Mouse (Mus musculus): ENCODE results near the gene Gm10188. TPM values are rescaled to one million over a fixed set of nuclear protein-coding genes. Genes with fewer than 3 reads are reported as not detected.

Gm10188 gene
- polyA plus RNA-seq, 1 experiment from 2014 or later = not detected

DNA sequence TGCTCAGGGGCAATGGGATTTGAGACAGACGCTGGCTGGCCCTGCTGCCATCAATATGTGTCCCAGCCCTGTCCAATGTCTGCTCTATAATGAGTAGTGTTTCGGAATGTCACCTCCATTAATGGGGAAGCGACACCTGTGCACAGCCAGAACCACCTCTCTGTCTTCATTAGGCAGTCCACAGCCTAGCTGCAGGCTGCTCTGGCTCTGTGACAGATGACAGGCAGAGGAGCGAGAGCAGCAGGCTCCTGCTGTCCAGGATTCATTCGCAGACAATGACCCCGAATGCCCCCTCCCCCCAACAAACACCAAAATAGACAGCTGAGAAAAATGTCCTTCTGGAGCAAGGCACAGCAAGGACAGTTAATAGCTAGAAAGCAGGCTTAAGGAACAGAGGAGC is 16.5 kb downstream of the Gm10188 start:
- Histone ChIP-seq H3K27me3 (ENCODE audit: control insufficient read depth, insufficient read depth, low read length) (peaks cover 11% of the 10 kb centered on the region), H3K4me3 (ENCODE audit: low read depth, low read length) (no peak overlapping the region)
- WGBS (ENCODE audit: insufficient replicate concordance) = 47% methylated on average over 6 of the region's 6 CpGs

DNA sequence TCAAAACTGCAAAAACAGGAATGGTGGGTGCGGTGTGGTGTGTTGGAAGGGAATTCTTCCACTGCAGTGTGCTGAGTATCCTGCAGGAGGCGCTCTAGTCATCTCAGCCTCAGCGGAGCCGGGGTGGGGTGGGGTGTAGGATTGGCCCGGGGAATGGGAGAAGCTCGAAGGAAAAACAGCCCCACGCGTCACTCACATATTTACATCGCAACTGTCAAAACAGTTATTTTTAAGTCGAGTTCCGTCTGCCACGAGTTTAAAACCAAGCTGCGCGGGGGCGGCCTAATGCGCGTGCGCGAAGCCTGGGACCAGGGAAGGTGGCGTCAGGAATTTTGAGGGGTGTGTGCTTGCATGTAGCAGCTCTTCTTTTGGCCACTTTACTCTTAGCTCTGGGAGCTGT is 17.3 kb downstream of the Gm10188 start:
- Histone ChIP-seq H3K36me3 (ENCODE audit: control insufficient read depth, insufficient read depth, low read length) (no peaks in the 10 kb centered on the region), H3K4me1 (ENCODE audit: control insufficient read depth, insufficient read depth, low read length) (peaks cover 21% of the 10 kb centered on the region), H3K27ac (ENCODE audit: low read depth, low read length) (no peak overlapping the region), H3K4me2 (peak overlapping the region; percentile 58), H3K27me3 (ENCODE audit: control insufficient read depth, insufficient read depth, low read length) (peaks cover 11% of the 10 kb centered on the region), H3K9me3 (replicated peaks; ENCODE audit: control insufficient read depth, low read length) (no peaks in the 10 kb centered on the region), H3K4me3 (ENCODE audit: low read depth, low read length) (peak overlapping the region; percentile 28), H3K9ac (ENCODE audit: low read depth, low read length) (0 out of 2 replicates have a peak overlapping the region, but pooled peaks have one; percentile 34)
- ATAC-seq (replicated peaks; ENCODE audit: insufficient number of reproducible peaks, low FRiP score, low TSS enrichment) = no peak
- WGBS (ENCODE audit: insufficient replicate concordance) = 5% methylated on average over 20 of the region's 20 CpGs

More for the DNA sequence above, 16.5 kb downstream of the Gm10188 start:
- ATAC-seq (replicated peaks; ENCODE audit: insufficient number of reproducible peaks, low FRiP score, low TSS enrichment) = no peak
- H3K36me3 ChIP-seq (ENCODE audit: control insufficient read depth, insufficient read depth, low read length) = no peaks in the 10 kb centered on the region
- H3K9ac ChIP-seq (ENCODE audit: low read depth, low read length) = no peak overlapping the region
- H3K27ac ChIP-seq (ENCODE audit: low read depth, low read length) = no peak overlapping the region
- no peak overlapping the region for H3K4me2 ChIP-seq
- peaks cover 16% of the 10 kb centered on the region for H3K4me1 ChIP-seq (ENCODE audit: control insufficient read depth, insufficient read depth, low read length)
- no peaks in the 10 kb centered on the region for H3K9me3 ChIP-seq (replicated peaks; ENCODE audit: control insufficient read depth, low read length)

DNA sequence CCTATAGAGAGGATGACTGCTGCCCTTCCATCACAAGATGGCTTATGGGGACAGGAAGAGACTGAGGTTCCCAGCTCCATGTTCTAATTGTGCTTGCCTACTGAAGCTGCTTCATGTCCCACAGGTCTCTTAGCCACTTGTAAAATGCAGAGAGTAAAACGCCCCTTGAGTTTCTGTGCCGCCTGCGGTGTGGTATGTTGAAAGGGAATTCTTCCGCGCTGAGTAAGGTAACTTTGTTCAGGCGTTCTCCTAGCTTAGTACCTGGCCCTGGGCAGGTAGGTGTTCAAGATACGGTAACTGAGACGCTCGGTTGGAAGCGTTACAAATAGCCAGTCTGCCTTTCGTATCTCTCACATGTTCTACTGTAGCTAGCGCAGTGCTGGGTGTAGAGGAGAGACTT is 17.9 kb downstream of the Gm10188 start:
- 40% methylated on average over 12 of the region's 12 CpGs for WGBS (ENCODE audit: insufficient replicate concordance)
- peaks cover 11% of the 10 kb centered on the region for H3K27me3 ChIP-seq (ENCODE audit: control insufficient read depth, insufficient read depth, low read length)
- H3K4me3 ChIP-seq (ENCODE audit: low read depth, low read length) = no peak overlapping the region
- H3K9me3 ChIP-seq (replicated peaks; ENCODE audit: control insufficient read depth, low read length) = no peaks in the 10 kb centered on the region
- peaks cover 24% of the 10 kb centered on the region for H3K4me1 ChIP-seq (ENCODE audit: control insufficient read depth, insufficient read depth, low read length)
- peak overlapping the region; percentile 58 for H3K4me2 ChIP-seq
- H3K36me3 ChIP-seq (ENCODE audit: control insufficient read depth, insufficient read depth, low read length) = no peaks in the 10 kb centered on the region
- H3K9ac ChIP-seq (ENCODE audit: low read depth, low read length) = no peak overlapping the region
- no peak overlapping the region for H3K27ac ChIP-seq (ENCODE audit: low read depth, low read length)
- no peak for ATAC-seq (replicated peaks; ENCODE audit: insufficient number of reproducible peaks, low FRiP score, low TSS enrichment)

DNA sequence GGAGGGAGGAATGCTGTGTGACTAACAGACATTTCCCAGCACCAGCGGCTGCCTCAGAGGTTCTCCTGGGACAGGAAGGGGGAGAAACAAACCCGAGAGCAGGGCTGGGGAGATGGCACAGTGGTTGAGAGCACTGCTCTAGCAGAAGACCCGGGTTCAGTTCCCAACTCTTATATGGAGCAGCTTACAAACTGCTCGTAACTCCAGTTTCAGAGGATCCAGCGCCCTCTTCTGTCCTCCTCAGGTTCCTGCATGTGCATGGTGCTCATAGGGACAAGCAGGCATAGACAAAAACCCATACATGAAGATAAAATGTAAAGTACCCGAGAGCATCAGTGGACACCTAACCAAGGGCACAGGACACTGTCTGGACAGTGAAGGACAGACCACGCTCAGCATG is 18.6 kb downstream of the Gm10188 start:
- peaks cover 11% of the 10 kb centered on the region for H3K27me3 ChIP-seq (ENCODE audit: control insufficient read depth, insufficient read depth, low read length)
- H3K4me2 ChIP-seq = no peak overlapping the region
- no peak overlapping the region for H3K9ac ChIP-seq (ENCODE audit: low read depth, low read length)
- WGBS (ENCODE audit: insufficient replicate concordance) = 16% methylated on average over 7 of the region's 7 CpGs
- ATAC-seq (replicated peaks; ENCODE audit: insufficient number of reproducible peaks, low FRiP score, low TSS enrichment) = no peak
- H3K36me3 ChIP-seq (ENCODE audit: control insufficient read depth, insufficient read depth, low read length) = no peaks in the 10 kb centered on the region
- H3K9me3 ChIP-seq (replicated peaks; ENCODE audit: control insufficient read depth, low read length) = no peaks in the 10 kb centered on the region
- H3K27ac ChIP-seq (ENCODE audit: low read depth, low read length) = no peak overlapping the region
- no peak overlapping the region for H3K4me3 ChIP-seq (ENCODE audit: low read depth, low read length)
- peaks cover 24% of the 10 kb centered on the region for H3K4me1 ChIP-seq (ENCODE audit: control insufficient read depth, insufficient read depth, low read length)

DNA sequence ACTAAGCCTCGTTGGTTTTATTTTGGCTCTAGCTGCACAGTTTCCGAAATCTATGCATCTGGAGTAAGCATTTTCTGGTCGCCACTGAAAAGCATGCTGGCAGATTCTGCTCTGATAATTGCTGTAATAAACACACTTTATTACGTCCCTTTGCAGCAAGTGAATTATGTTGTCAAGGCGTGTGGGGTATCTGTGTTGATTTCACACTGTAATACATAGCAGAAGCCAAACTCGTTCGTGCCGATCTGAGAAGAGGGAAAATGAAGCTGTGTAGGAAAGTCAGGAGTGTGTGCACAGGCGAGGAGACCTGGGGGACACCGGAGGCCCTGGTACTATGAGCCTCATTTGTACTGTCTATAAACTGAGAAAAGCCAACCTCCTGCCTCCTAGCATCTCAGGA is 20.2 kb downstream of the Gm10188 start:
- 75% methylated on average over 10 of the region's 10 CpGs for WGBS (ENCODE audit: insufficient replicate concordance)
- Histone ChIP-seq H3K27me3 (ENCODE audit: control insufficient read depth, insufficient read depth, low read length) (peaks cover 11% of the 10 kb centered on the region), H3K27ac (ENCODE audit: low read depth, low read length) (no peak overlapping the region), H3K36me3 (ENCODE audit: control insufficient read depth, insufficient read depth, low read length) (no peaks in the 10 kb centered on the region), H3K9me3 (replicated peaks; ENCODE audit: control insufficient read depth, low read length) (no peaks in the 10 kb centered on the region), H3K4me3 (ENCODE audit: low read depth, low read length) (no peak overlapping the region), H3K4me2 (no peak overlapping the region), H3K4me1 (ENCODE audit: control insufficient read depth, insufficient read depth, low read length) (peaks cover 27% of the 10 kb centered on the region), H3K9ac (ENCODE audit: low read depth, low read length) (no peak overlapping the region)
- no peak for ATAC-seq (replicated peaks; ENCODE audit: insufficient number of reproducible peaks, low FRiP score, low TSS enrichment)

DNA sequence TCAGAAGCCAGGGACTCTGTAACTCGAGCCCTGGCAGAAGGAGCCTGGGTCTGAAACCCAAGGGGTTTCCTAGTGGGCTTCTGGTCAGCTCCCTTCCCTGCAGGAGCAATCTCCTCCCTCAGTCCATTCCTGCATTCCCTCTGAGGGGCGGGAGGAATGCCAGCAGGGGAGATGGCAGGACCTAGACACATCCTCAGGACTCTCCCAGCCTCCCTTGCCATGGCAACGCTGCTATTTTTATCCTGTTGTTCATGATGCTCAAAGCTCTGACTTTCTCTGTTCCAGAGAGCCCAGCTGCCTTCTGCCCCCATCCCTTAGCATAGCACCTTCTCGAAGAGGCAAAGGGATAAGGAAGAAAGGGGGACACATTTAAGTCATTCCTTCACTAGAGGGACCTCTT is 21.4 kb downstream of the Gm10188 start:
- Histone ChIP-seq H3K36me3 (ENCODE audit: control insufficient read depth, insufficient read depth, low read length) (no peaks in the 10 kb centered on the region), H3K4me3 (ENCODE audit: low read depth, low read length) (no peak overlapping the region), H3K27me3 (ENCODE audit: control insufficient read depth, insufficient read depth, low read length) (peaks cover 15% of the 10 kb centered on the region), H3K4me2 (no peak overlapping the region), H3K4me1 (ENCODE audit: control insufficient read depth, insufficient read depth, low read length) (peaks cover 27% of the 10 kb centered on the region), H3K9ac (ENCODE audit: low read depth, low read length) (no peak overlapping the region), H3K9me3 (replicated peaks; ENCODE audit: control insufficient read depth, low read length) (no peaks in the 10 kb centered on the region), H3K27ac (ENCODE audit: low read depth, low read length) (no peak overlapping the region)
- ATAC-seq (replicated peaks; ENCODE audit: insufficient number of reproducible peaks, low FRiP score, low TSS enrichment) = no peak
- WGBS (ENCODE audit: insufficient replicate concordance) = 16% methylated on average over 4 of the region's 4 CpGs

DNA sequence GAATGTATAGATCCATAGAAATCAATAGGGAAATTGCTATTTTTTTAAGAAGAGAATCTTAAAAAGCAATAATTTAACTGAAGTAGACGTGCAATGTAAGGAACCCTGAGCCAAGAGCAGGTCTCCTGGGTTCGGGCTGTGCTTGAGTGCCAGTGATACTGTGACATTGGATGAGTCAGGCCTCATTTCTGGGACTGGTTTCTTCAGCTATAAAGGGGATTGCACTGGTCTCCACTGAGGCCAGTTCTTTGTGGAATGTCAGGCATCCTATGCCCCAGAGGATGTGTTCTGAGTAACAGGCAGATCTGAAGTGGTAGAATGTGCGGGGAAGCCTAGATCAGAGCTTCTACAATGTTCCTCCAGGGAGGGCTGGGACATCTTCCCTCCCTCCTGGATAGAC is 22.7 kb downstream of the Gm10188 start:
- H3K27ac ChIP-seq (ENCODE audit: low read depth, low read length) = no peak overlapping the region
- H3K4me3 ChIP-seq (ENCODE audit: low read depth, low read length) = no peak overlapping the region
- H3K9ac ChIP-seq (ENCODE audit: low read depth, low read length) = no peak overlapping the region
- no peaks in the 10 kb centered on the region for H3K36me3 ChIP-seq (ENCODE audit: control insufficient read depth, insufficient read depth, low read length)
- no peak for ATAC-seq (replicated peaks; ENCODE audit: insufficient number of reproducible peaks, low FRiP score, low TSS enrichment)
- H3K9me3 ChIP-seq (replicated peaks; ENCODE audit: control insufficient read depth, low read length) = no peaks in the 10 kb centered on the region
- H3K4me1 ChIP-seq (ENCODE audit: control insufficient read depth, insufficient read depth, low read length) = peaks cover 20% of the 10 kb centered on the region
- WGBS (ENCODE audit: insufficient replicate concordance) = 49% methylated on average over 3 of the region's 3 CpGs
- H3K27me3 ChIP-seq (ENCODE audit: control insufficient read depth, insufficient read depth, low read length) = peaks cover 16% of the 10 kb centered on the region; the same call in 1 of the 2 replicates
- H3K4me2 ChIP-seq = no peak overlapping the region

DNA sequence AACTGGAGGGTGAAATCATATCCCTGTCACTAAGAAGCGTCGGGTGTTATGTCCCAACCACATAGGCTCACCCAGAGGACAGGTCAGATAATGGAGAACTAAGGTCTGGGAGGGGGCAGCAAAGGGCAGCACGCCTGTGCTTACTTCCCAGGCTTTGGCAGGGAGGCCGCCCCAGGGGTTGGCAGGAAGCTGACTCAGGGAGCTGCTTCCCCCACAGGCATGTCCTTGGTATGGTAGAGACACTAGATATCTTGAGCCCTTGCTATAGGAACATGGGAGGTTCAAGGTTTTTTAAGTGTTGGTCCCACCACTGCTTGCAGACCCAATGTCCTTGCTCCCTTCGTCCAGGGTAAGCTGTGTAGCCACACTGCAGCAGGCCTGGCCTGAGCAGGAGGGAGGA is 23.6 kb downstream of the Gm10188 start:
- no peak overlapping the region for H3K4me2 ChIP-seq
- H3K9ac ChIP-seq (ENCODE audit: low read depth, low read length) = no peak overlapping the region
- peaks cover 17% of the 10 kb centered on the region for H3K4me1 ChIP-seq (ENCODE audit: control insufficient read depth, insufficient read depth, low read length)
- H3K27ac ChIP-seq (ENCODE audit: low read depth, low read length) = no peak overlapping the region
- H3K4me3 ChIP-seq (ENCODE audit: low read depth, low read length) = no peak overlapping the region
- 31% methylated on average over 5 of the region's 5 CpGs for WGBS (ENCODE audit: insufficient replicate concordance)
- ATAC-seq (replicated peaks; ENCODE audit: insufficient number of reproducible peaks, low FRiP score, low TSS enrichment) = no peak
- no peaks in the 10 kb centered on the region for H3K36me3 ChIP-seq (ENCODE audit: control insufficient read depth, insufficient read depth, low read length)
- no peaks in the 10 kb centered on the region for H3K9me3 ChIP-seq (replicated peaks; ENCODE audit: control insufficient read depth, low read length)
- H3K27me3 ChIP-seq (ENCODE audit: control insufficient read depth, insufficient read depth, low read length) = peaks cover 14% of the 10 kb centered on the region; the same call in 1 of the 2 replicates

DNA sequence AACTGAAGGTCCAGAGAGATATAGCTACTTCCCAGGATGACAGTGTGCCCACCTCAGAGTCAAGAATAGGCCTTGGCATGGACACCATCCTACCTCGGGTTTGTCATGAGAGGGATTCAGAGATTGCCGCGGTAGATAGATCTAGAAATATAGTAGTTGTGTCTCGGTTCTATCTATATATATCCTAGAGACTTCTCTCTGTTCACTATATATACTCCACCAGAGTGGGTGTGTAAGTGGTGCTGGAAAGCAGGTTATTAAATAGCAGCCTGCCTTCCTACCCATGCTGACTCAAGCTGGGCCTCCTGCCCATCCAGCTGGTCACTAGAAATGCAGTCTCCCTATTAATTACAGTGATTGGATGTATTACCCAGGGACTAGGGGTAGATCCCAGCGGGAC is 26.8 kb downstream of the Gm10188 start:
- peaks cover 13% of the 10 kb centered on the region for H3K4me1 ChIP-seq (ENCODE audit: control insufficient read depth, insufficient read depth, low read length)
- H3K27me3 ChIP-seq (ENCODE audit: control insufficient read depth, insufficient read depth, low read length) = peaks cover 32% of the 10 kb centered on the region
- no peaks in the 10 kb centered on the region for H3K36me3 ChIP-seq (ENCODE audit: control insufficient read depth, insufficient read depth, low read length)
- H3K4me2 ChIP-seq = no peak overlapping the region
- 86% methylated on average over 5 of the region's 5 CpGs for WGBS (ENCODE audit: insufficient replicate concordance)
- H3K27ac ChIP-seq (ENCODE audit: low read depth, low read length) = no peak overlapping the region
- H3K4me3 ChIP-seq (ENCODE audit: low read depth, low read length) = no peak overlapping the region
- H3K9me3 ChIP-seq (replicated peaks; ENCODE audit: control insufficient read depth, low read length) = no peaks in the 10 kb centered on the region
- H3K9ac ChIP-seq (ENCODE audit: low read depth, low read length) = no peak overlapping the region
- ATAC-seq (replicated peaks; ENCODE audit: insufficient number of reproducible peaks, low FRiP score, low TSS enrichment) = no peak

Data from heart, embryonic 11.5 days (tissue).